Mouse (Mus musculus) midbrain, postnatal 0 days (tissue): ENCODE measurements around the gene Tcea2. TPM values are rescaled to one million over a fixed set of nuclear protein-coding genes. Genes with fewer than 3 reads are reported as not detected.

ENCODE experiments used
- ATAC-seq: fragments of 200-750 bp; cut with Nextera tagmentation; 2 replicates; pipeline ENCODE4 v1.8.0; 2017; ENCODE audit warnings: moderate number of reproducible peaks, mild to moderate bottlenecking, moderate TSS enrichment, moderate library complexity; ENCODE audit not compliant: low FRiP score
- DNase-seq: peaks from one replicate; pipeline ENCODE4 v3.0.0-alpha.2; 2015; ENCODE audit warnings: low spot score
- H3K27ac ChIP-seq: fragments of 300-500 bp; sonication (generic); 2 replicates; pipeline ENCODE4 v1.5.1; 2014; ENCODE audit warnings: low read depth, mild to moderate bottlenecking, low read length, mixed read lengths
- H3K27me3 ChIP-seq: fragments of 300-500 bp; sonication (generic); 2 replicates; pipeline ENCODE4 v1.6.1; 2014; ENCODE audit warnings: low read length, control low read depth, mixed read lengths; ENCODE audit not compliant: insufficient read depth
- H3K36me3 ChIP-seq: fragments of 300-500 bp; sonication (generic); 2 replicates; pipeline ENCODE4 v1.6.1; 2014; ENCODE audit warnings: low read length, control low read depth, mixed read lengths; ENCODE audit not compliant: insufficient read depth
- H3K4me1 ChIP-seq: fragments of 300-500 bp; sonication (generic); 2 replicates; pipeline ENCODE4 v1.6.1; 2014; ENCODE audit warnings: mild to moderate bottlenecking, control low read depth, antibody characterized with exemption, low read length, mixed read lengths; ENCODE audit not compliant: insufficient read depth
- H3K4me2 ChIP-seq: fragments of 300-500 bp; sonication (generic); 2 replicates; pipeline ENCODE4 v1.6.1; 2014; ENCODE audit warnings: low read depth, mild to moderate bottlenecking, low read length, mixed read lengths; ENCODE audit not compliant: poor library complexity, severe bottlenecking
- H3K4me3 ChIP-seq: fragments of 300-500 bp; sonication (generic); 2 replicates; pipeline ENCODE4 v1.5.1; 2014; ENCODE audit warnings: low read depth, mild to moderate bottlenecking, low read length, moderate library complexity
- H3K9ac ChIP-seq: fragments of 300-500 bp; sonication (generic); replicated peaks from 2 replicates; pipeline ENCODE4 v1.6.1; 2014; ENCODE audit warnings: mild to moderate bottlenecking, low read length, moderate library complexity, mixed read lengths; ENCODE audit not compliant: poor library complexity, severe bottlenecking
- H3K9me3 ChIP-seq: fragments of 300-500 bp; sonication (generic); 2 replicates; pipeline ENCODE4 v1.6.1; 2016; ENCODE audit warnings: low read length, control low read depth
- CTCF ChIP-seq: IDR thresholded peaks from 2 replicates; pipeline ENCODE4 v1.5.1; 2016; ENCODE audit warnings: antibody characterized with exemption, mild to moderate bottlenecking
- WGBS: fragments of 180-500 bp; shearing (Covaris S2); extraction: QIAGEN DNeasy Blood & Tissue Kit; methylation state at CpG from one replicate; pipeline ENCODE4 v1.1.7; 2014; 5-methylcytosine and 5-hydroxymethylcytosine counted together
- polyA plus RNA-seq: library from polyadenylated mRNA; unstranded; fragments of >200 nt; fragmentation: Nextera tagmentation; extraction: Ambion mirVana; gene quantifications from 2 replicates; pipeline ENCODE4 v1.2.1, GENCODE M21; 2015
- total RNA-seq: library from RNA; depleted of rRNA; stranded (reverse); fragments of >200 nt; gene quantifications from 2 replicates; pipeline ENCODE4 v1.2.3, GENCODE M21; 2014

Tcea2 gene
- total and polyA plus RNA-seq, 2 experiments from 2014 or later = 50.8 to 61.9 TPM

DNA sequence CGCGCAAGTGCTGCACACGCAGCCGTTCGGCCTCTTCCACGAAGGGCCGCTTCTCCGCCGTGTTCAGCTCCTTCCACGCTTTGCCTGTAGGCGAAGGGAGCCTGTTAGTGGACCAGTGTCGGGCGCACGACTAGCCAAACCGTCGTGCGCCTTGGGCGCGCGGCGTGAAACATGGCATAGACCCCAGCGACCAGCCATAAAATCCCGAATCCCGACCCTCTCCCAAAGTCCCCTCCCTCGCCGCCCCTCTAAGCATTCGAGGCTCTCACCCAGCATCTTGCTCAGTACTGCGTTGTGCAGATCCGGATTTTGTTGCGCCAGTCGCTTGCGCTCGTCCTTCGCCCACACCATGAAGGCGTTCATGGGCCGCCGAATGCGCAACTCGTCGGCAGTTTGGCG lies 9.2 kb upstream of the Tcea2 start:
- Histone ChIP-seq H3K4me3 (peak overlapping the region; percentile 41), H3K4me1 (peaks cover 12% of the 10 kb centered on the region), H3K9me3 (no peaks in the 10 kb centered on the region), H3K36me3 (no peaks in the 10 kb centered on the region), H3K9ac (peak overlapping the region; percentile 29; the same call in 1 of the 2 replicates), H3K27me3 (peaks cover 46% of the 10 kb centered on the region), H3K27ac (no peak overlapping the region), H3K4me2 (peak overlapping the region; percentile 54)
- WGBS = under 1% methylated on average over 41 of the region's 41 CpGs
- ATAC-seq (peak; percentile 17; the same call in 1 of the 2 replicates), DNase-seq (no peak)
- TF ChIP-seq CTCF = no peak

DNA sequence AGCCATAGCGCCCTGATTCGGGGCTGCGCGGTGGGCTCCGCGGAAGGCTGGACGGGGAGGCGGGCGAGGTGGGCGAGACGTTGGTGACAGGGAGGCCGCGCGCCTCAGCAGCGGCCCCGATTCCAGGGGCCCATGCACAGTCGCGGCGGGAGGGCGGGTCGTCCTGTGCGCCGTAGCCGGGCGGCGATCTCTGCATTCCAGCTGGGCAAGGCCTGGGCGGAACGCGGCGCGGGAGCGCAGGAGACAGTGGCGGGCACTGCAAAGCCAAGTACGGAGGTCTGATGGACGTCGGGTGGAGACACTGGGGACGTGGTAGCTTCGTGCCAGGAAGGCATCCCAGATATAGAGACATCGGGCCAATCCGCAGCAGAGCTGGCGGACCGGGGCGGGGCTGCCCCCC lies 8.8 kb upstream of the Tcea2 start, which contains the start of gene Sox18:
TSS of gene Sox18 (minus strand) at position 315 of the 400 bp plus-strand sequence.
- WGBS = 1% methylated on average over 43 of the region's 43 CpGs
- H3K36me3 ChIP-seq = no peaks in the 10 kb centered on the region
- DNase-seq (no peak), ATAC-seq (no peak)
- H3K27ac ChIP-seq = no peak within 1 kb of the TSS
- peak within 1 kb of the TSS; percentile 29; the same call in 1 of the 2 replicates for H3K9ac ChIP-seq
- H3K9me3 ChIP-seq = no peaks in the 10 kb centered on the region
- peaks cover 46% of the 10 kb centered on the region for H3K27me3 ChIP-seq
- H3K4me2 ChIP-seq = peak within 1 kb of the TSS; percentile 54
- H3K4me1 ChIP-seq = peaks cover 12% of the 10 kb centered on the region
- no peak for TF ChIP-seq CTCF
- peak within 1 kb of the TSS; percentile 41 for H3K4me3 ChIP-seq

DNA sequence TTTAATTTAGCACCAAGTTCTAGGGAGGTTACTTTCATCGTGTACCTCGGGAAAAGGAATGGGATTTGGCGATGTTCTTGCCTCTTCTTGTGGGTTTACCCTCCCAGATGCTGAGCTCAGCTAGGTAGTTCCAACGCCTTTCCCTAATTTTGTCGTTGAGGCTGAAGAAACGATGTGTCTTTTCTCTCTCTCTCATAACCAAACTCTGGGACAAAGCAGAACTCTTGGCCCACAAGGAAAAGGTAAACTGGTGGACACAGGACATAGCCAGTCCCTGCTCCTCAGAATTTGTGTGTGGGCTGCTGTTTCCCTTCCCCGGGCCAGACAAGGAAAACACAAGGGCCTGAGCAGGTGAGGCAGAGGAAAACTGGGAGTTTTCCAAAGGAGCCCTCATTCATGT lies 8.1 kb upstream of the Tcea2 start:
- Histone ChIP-seq H3K27ac (no peak overlapping the region), H3K4me3 (no peak overlapping the region), H3K4me2 (no peak overlapping the region), H3K36me3 (no peaks in the 10 kb centered on the region), H3K4me1 (peaks cover 12% of the 10 kb centered on the region), H3K9ac (no peak overlapping the region), H3K27me3 (peaks cover 46% of the 10 kb centered on the region), H3K9me3 (no peaks in the 10 kb centered on the region)
- 25% methylated on average over 7 of the region's 7 CpGs for WGBS
- ATAC-seq (no peak), DNase-seq (no peak)
- TF ChIP-seq CTCF = no peak

DNA sequence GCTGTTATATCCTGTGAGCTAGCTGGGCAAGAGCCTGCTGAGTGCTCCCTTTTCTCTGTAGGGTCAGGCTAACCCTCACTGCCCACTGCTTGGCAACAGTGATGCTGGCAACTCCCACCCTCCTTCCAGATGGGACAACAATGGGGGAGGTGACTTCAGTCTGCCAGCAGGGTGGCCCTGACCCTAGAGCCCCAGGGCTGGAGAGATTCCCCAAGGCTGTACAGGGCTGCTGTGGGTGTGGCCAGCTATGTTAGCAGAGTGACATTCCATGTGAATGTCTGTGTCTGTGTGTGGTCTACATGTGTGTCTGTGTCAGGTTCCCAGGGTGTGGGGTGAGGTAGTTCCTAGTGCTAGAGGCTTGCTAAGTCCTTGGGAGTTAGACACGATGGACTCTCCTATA lies 6.6 kb upstream of the Tcea2 start:
- Histone ChIP-seq H3K4me1 (peaks cover 12% of the 10 kb centered on the region), H3K27me3 (peaks cover 44% of the 10 kb centered on the region), H3K4me2 (no peak overlapping the region), H3K9me3 (no peaks in the 10 kb centered on the region), H3K36me3 (no peaks in the 10 kb centered on the region), H3K4me3 (no peak overlapping the region), H3K9ac (no peak overlapping the region), H3K27ac (no peak overlapping the region)
- DNase-seq (no peak), ATAC-seq (no peak; the same call in 1 of the 2 replicates)
- whole genome bisulfite sequencing = 62% methylated on average over 1 of the region's 1 CpGs
- no peak for TF ChIP-seq CTCF

DNA sequence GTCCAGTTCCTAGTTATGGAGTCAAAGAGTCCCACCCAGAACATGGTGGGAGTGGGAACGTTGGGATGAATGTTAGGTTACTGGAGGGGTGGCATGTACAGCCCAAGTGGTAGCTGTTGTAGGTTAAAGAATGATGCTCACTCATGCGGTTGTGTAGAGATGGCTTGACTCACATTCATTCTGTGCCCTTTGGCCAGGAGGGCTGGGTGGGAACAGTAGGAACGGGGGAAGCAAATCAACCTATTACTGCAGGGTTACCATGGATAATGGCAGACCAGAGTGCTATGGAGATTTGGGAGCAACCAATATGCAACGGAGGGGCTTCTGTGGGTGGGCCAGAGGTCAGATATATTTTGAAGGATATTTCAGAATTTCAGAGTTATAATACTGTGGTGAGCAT lies 5.2 kb upstream of the Tcea2 start:
- no peak for ATAC-seq
- no peak for TF ChIP-seq CTCF
- WGBS = 86% methylated on average over 4 of the region's 4 CpGs

DNA sequence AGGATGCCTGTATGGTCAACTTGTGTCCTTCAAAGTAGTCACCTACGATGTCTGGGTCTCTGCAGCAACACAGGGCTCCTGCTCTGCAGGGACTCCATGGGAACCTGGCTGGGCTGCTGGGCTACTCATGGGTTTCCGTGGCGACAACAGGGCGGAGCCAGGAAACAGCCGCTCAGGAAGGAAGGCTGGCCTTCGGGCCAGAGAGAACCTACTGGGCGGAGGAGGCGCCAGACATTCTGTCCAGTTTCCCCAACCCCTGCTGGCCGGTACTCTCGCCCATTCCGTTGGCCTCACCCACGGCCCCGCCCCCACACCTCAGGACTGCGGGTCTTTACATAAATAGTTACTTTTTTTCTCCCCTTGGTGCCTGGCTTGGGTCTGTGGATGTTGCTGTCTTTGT lies 4.7 kb upstream of the Tcea2 start:
- no peak overlapping the region for H3K4me3 ChIP-seq
- no peak overlapping the region for H3K9ac ChIP-seq
- H3K27ac ChIP-seq = no peak overlapping the region
- no peaks in the 10 kb centered on the region for H3K36me3 ChIP-seq
- no peak for TF ChIP-seq CTCF
- H3K4me1 ChIP-seq = peaks cover 12% of the 10 kb centered on the region
- DNase-seq (peak; percentile 65), ATAC-seq (no peak)
- H3K4me2 ChIP-seq = peak overlapping the region; percentile 33
- no peaks in the 10 kb centered on the region for H3K9me3 ChIP-seq
- 3% methylated on average over 14 of the region's 14 CpGs for WGBS
- peaks cover 26% of the 10 kb centered on the region for H3K27me3 ChIP-seq

More for the DNA sequence above, 5.2 kb upstream of the Tcea2 start:
- peaks cover 31% of the 10 kb centered on the region for H3K27me3 ChIP-seq
- H3K4me2 ChIP-seq = no peak overlapping the region
- peaks cover 12% of the 10 kb centered on the region for H3K4me1 ChIP-seq
- H3K4me3 ChIP-seq = no peak overlapping the region
- H3K27ac ChIP-seq = no peak overlapping the region
- H3K36me3 ChIP-seq = no peaks in the 10 kb centered on the region
- no peak overlapping the region for H3K9ac ChIP-seq
- DNase-seq = no peak
- no peaks in the 10 kb centered on the region for H3K9me3 ChIP-seq
